ENCODE assay signal across 9 mouse cellular contexts in genomic region chr13:108159963-108160362, GRCm38 (mm10). TPM values are rescaled to one million over a fixed set of nuclear protein-coding genes. Genes with fewer than 3 reads are reported as not detected.
DNase-seq lines count a peak whose midpoint lies in the region; ATAC-seq lines count a peak whose summit lies in the region.
"Had no signal": no experiment of that assay in that cellular context is flagged by ENCODE, and none has a peak within 500 bp of the region (broad histone marks: within the 10 kb centered on the region; RNA-seq: fewer than 3 reads in every experiment).

No protein-coding gene starts in this region.

- H3K4me3 ChIP-seq in heart, embryonic 13.5 days, result peak overlapping the region; percentile 96
- H3K4me3 ChIP-seq in heart, embryonic 10.5 days, result no peak overlapping the region
- H3K4me3 ChIP-seq in forebrain, embryonic 11.5 days (ENCODE audit: low read depth, low read length), result no peak overlapping the region

- H3K36me3 ChIP-seq in heart, embryonic 13.5 days, result peaks cover 13% of the 10 kb centered on the region
- H3K36me3 ChIP-seq in heart, embryonic 10.5 days, result peaks cover 12% of the 10 kb centered on the region; the same call in 1 of the 2 replicates
- no peaks in the 10 kb centered on the region for H3K36me3 ChIP-seq in forebrain, embryonic 11.5 days (ENCODE audit: control insufficient read depth, insufficient read depth, low read length)

- no peak overlapping the region for H3K27ac ChIP-seq in heart, embryonic 13.5 days (replicated peaks)
- H3K27ac ChIP-seq in heart, embryonic 10.5 days, result no peak overlapping the region
- no peak overlapping the region for H3K27ac ChIP-seq in forebrain, embryonic 11.5 days (ENCODE audit: low read depth, low read length)
- H3K27ac ChIP-seq: limb, embryonic 15.5 days had no signal

- peak overlapping the region; percentile 95 for H3K4me2 ChIP-seq in heart, embryonic 13.5 days
- peak overlapping the region; percentile 75; the same call in 1 of the 2 replicates for H3K4me2 ChIP-seq in forebrain, embryonic 11.5 days (ENCODE audit: low read depth, low read length, severe bottlenecking)

- no peaks in the 10 kb centered on the region for H3K9me3 ChIP-seq in heart, embryonic 13.5 days
- H3K9me3 ChIP-seq in heart, embryonic 10.5 days, result no peaks in the 10 kb centered on the region
- no peaks in the 10 kb centered on the region for H3K9me3 ChIP-seq in forebrain, embryonic 11.5 days (ENCODE audit: control insufficient read depth, low read length)
- H3K9me3 ChIP-seq: limb, embryonic 15.5 days had no signal

- no peak for ATAC-seq in heart, embryonic 13.5 days (ENCODE audit: extremely low read depth, insufficient number of reproducible peaks, low FRiP score, low TSS enrichment)
- no peak for ATAC-seq in forebrain, embryonic 11.5 days (replicated peaks; ENCODE audit: low FRiP score)
- no peak for ATAC-seq in cerebellum, adult (ENCODE audit: insufficient number of reproducible peaks, low FRiP score, low TSS enrichment)

- peaks cover 13% of the 10 kb centered on the region for H3K4me1 ChIP-seq in heart, embryonic 13.5 days
- peaks cover 12% of the 10 kb centered on the region; the same call in 1 of the 2 replicates for H3K4me1 ChIP-seq in heart, embryonic 10.5 days
- H3K4me1 ChIP-seq in forebrain, embryonic 11.5 days (replicated peaks; ENCODE audit: control insufficient read depth, insufficient read depth, low read length), result peaks cover 6% of the 10 kb centered on the region; the same call in 1 of the 2 replicates

- WGBS in heart, embryonic 13.5 days, result 52% methylated on average over 7 of the region's 7 CpGs
- 67% methylated on average over 7 of the region's 7 CpGs for WGBS in heart, embryonic 10.5 days
- 77% methylated on average over 7 of the region's 7 CpGs for WGBS in forebrain, embryonic 11.5 days

- H3K9ac ChIP-seq in heart, embryonic 13.5 days, result peak overlapping the region; percentile 37; the same call in 1 of the 2 replicates
- H3K9ac ChIP-seq in forebrain, embryonic 11.5 days (ENCODE audit: low read length), result no peak overlapping the region
- H3K9ac ChIP-seq: limb, embryonic 15.5 days had no signal

- no peaks in the 10 kb centered on the region for H3K27me3 ChIP-seq in heart, embryonic 13.5 days (replicated peaks)
- no peaks in the 10 kb centered on the region for H3K27me3 ChIP-seq in heart, embryonic 10.5 days (ENCODE audit: insufficient read depth, poor library complexity, severe bottlenecking)
- H3K27me3 ChIP-seq in forebrain, embryonic 11.5 days (ENCODE audit: control insufficient read depth, insufficient read depth, low read length), result no peaks in the 10 kb centered on the region
- H3K27me3 ChIP-seq: limb, embryonic 15.5 days had no signal

- DNase-seq in heart, embryonic 10.5 days (ENCODE audit: low spot score), result no peak
- DNase-seq in ES-CJ7 (ENCODE audit: low read depth, low spot score), result peak; percentile 36
- DNase-seq in forebrain, embryonic 11.5 days (ENCODE audit: low spot score), result no peak
- peak; percentile 12 for DNase-seq in mesoderm, embryonic 11.5 days (ENCODE audit: low read depth, low spot score)
- no peak for DNase-seq in urinary bladder, adult 2 months (ENCODE audit: low spot score)
- no peak for DNase-seq in layer of hippocampus, adult 9-11 months

RNA-seq across cellular contexts. Expression of gene Ercc8, which starts 1.4 kb away (rescaled TPM):
- polyA plus RNA-seq in heart, embryonic 13.5 days (2015; fragmentation: Nextera tagmentation; extraction: Ambion mirVana), result 10.3 and 14.8 TPM in 2 replicates
- 13.4 and 20.3 TPM in 2 replicates for polyA plus RNA-seq in heart, embryonic 10.5 days (2016; fragmentation: Nextera tagmentation; extraction: Ambion mirVana)
- polyA plus RNA-seq in forebrain, embryonic 11.5 days (2014; fragmentation: Nextera tagmentation; extraction: Ambion mirVana), result 25.0 and 26.7 TPM in 2 replicates
- 6.2 and 6.4 TPM in 2 replicates for polyA plus RNA-seq in urinary bladder, adult 2 months (2012; rRNA removed)

RNA-seq across cellular contexts. Expression of gene Ndufaf2, which starts 1.5 kb away (rescaled TPM):
- 55.4 and 57.9 TPM in 2 replicates for polyA plus RNA-seq in heart, embryonic 13.5 days (2015; fragmentation: Nextera tagmentation; extraction: Ambion mirVana)
- polyA plus RNA-seq in heart, embryonic 10.5 days (2016; fragmentation: Nextera tagmentation; extraction: Ambion mirVana), result 60.4 and 73.5 TPM in 2 replicates
- polyA plus RNA-seq in forebrain, embryonic 11.5 days (2014; fragmentation: Nextera tagmentation; extraction: Ambion mirVana), result 86.0 and 96.1 TPM in 2 replicates
- 27.1 and 29.1 TPM in 2 replicates for polyA plus RNA-seq in urinary bladder, adult 2 months (2012; rRNA removed)

RNA-seq across cellular contexts. Expression of gene Elovl7, which starts 54.2 kb away (rescaled TPM):
- polyA plus RNA-seq in heart, embryonic 13.5 days (2015; fragmentation: Nextera tagmentation; extraction: Ambion mirVana), result 2.1 and 2.4 TPM in 2 replicates
- polyA plus RNA-seq in heart, embryonic 10.5 days (2016; fragmentation: Nextera tagmentation; extraction: Ambion mirVana), result 1.2 and 1.6 TPM in 2 replicates
- 1.1 and 1.4 TPM in 2 replicates for polyA plus RNA-seq in forebrain, embryonic 11.5 days (2014; fragmentation: Nextera tagmentation; extraction: Ambion mirVana)
- polyA plus RNA-seq in urinary bladder, adult 2 months (2012; rRNA removed), result 1.6 and 1.8 TPM in 2 replicates

Comparison
In these comparisons a context has a peak if more than half of its experiments do, and no peak if none do; other contexts are left out.
1. DNase-seq: peak in ES-CJ7 (single experiment) and mesoderm, embryonic 11.5 days (single experiment); none in heart, embryonic 10.5 days (single experiment), forebrain, embryonic 11.5 days (single experiment), urinary bladder, adult 2 months (single experiment) and layer of hippocampus, adult 9-11 months (single experiment).